Mouse (Mus musculus): Measurements from ENCODE around the gene Piga.

DNA sequence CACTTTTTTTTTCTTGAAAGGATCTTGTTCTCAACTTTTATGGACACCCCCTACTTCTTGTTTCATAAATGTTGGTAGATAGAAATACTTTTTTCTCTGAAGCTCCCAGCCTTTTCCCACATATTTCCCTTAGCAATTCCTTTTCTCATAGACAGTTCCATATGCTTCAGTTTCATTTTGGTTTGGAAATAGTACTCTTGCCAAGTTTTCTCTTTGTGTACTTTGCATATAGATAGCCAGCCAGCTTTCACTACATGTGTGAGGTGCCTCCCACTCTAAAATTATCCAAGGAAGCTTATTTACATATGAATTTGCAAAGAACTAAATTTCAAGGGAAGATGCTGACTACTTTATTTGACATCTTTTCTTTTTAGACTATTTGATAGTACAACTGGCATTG, 1.6 kb upstream of the Piga start:
- no peak for TF ChIP-seq CTCF (IDR thresholded peaks at IDR 0.05; ENCODE audit: low read depth)
- TF ChIP-seq EP300 (IDR thresholded peaks at IDR 0.05; ENCODE audit: low read depth) = no peak

All from liver, postnatal 0 days (tissue).